Mouse (Mus musculus) embryonic fibroblast, embryonic 13.5 days (primary cell): Measurements from ENCODE around the gene Dnajc6.

Experiments used
- CTCF ChIP-seq: IDR thresholded peaks from 2 replicates; pipeline ENCODE4 v1.5.1; 2011; ENCODE audit warnings: mild to moderate bottlenecking, control low read depth, low read length, moderate library complexity, borderline replicate concordance; ENCODE audit not compliant: insufficient read depth
- POLR2A ChIP-seq: IDR thresholded peaks from 2 replicates; pipeline ENCODE4 v1.6.1; 2011; ENCODE audit warnings: low read depth, mild to moderate bottlenecking, control low read depth, low read length, moderate library complexity

GRCm38 (mm10) chr4:101683086-101683485 is 186.6 kb downstream of the Dnajc6 start:
- TF ChIP-seq CTCF: no peak
- no peak for TF ChIP-seq POLR2A
